Mouse (Mus musculus): ENCODE measurements around the gene Plxnc1.

The Plxnc1 gene

GRCm38 (mm10) chr10:94871102-94871501 is 73.5 kb downstream of the Plxnc1 start:
- DNase-seq (ENCODE audit: low read depth, low spot score): no peak

GRCm38 (mm10) chr10:94866995-94867856 is 77.4 kb downstream of the Plxnc1 start:
- DNase-seq (ENCODE audit: low read depth, low spot score): no peak

- DNase-seq (ENCODE audit: low read depth, low spot score): no peak
These were observed 79.4 kb downstream of the Plxnc1 start for GRCm38 (mm10) chr10:94865206-94865605.

- DNase-seq (ENCODE audit: low read depth, low spot score): no peak
These were observed 80.3 kb downstream of the Plxnc1 start for GRCm38 (mm10) chr10:94864199-94864928.

- DNase-seq (ENCODE audit: low read depth, low spot score): no peak
These were observed 81.4 kb downstream of the Plxnc1 start for GRCm38 (mm10) chr10:94863251-94863650.

- no peak for DNase-seq (ENCODE audit: low read depth, low spot score)
These were observed 83.8 kb downstream of the Plxnc1 start for GRCm38 (mm10) chr10:94860870-94861269.

GRCm38 (mm10) chr10:94858277-94859033 is 86.2 kb downstream of the Plxnc1 start:
- no peak for DNase-seq (ENCODE audit: low read depth, low spot score)

- DNase-seq (ENCODE audit: low read depth, low spot score): no peak
These were observed 94.1 kb downstream of the Plxnc1 start for GRCm38 (mm10) chr10:94850565-94850964.

- DNase-seq (ENCODE audit: low read depth, low spot score): no peak
These were observed 94.7 kb downstream of the Plxnc1 start for GRCm38 (mm10) chr10:94849930-94850329.

GRCm38 (mm10) chr10:94849360-94849759 is 95.3 kb downstream of the Plxnc1 start:
- DNase-seq (ENCODE audit: low read depth, low spot score): no peak

GRCm38 (mm10) chr10:94848344-94848743 is 96.3 kb downstream of the Plxnc1 start:
- no peak for DNase-seq (ENCODE audit: low read depth, low spot score)

GRCm38 (mm10) chr10:94846501-94847105 is 98.0 kb downstream of the Plxnc1 start:
- no peak for DNase-seq (ENCODE audit: low read depth, low spot score)

- no peak for DNase-seq (ENCODE audit: low read depth, low spot score)
These were observed 99.9 kb downstream of the Plxnc1 start for GRCm38 (mm10) chr10:94844692-94845091.

- DNase-seq (ENCODE audit: low read depth, low spot score): no peak
These were observed 108.8 kb downstream of the Plxnc1 start for GRCm38 (mm10) chr10:94835874-94836273.

- peak; percentile 84 for DNase-seq (ENCODE audit: low read depth, low spot score)
These were observed 115.2 kb downstream of the Plxnc1 start for GRCm38 (mm10) chr10:94829407-94829806.

GRCm38 (mm10) chr10:94828734-94829230 is 115.9 kb downstream of the Plxnc1 start:
- DNase-seq (ENCODE audit: low read depth, low spot score): no peak

GRCm38 (mm10) chr10:94827890-94828733 is 116.5 kb downstream of the Plxnc1 start:
- DNase-seq (ENCODE audit: low read depth, low spot score): no peak

GRCm38 (mm10) chr10:94827325-94827724 is 117.3 kb downstream of the Plxnc1 start:
- no peak for DNase-seq (ENCODE audit: low read depth, low spot score)

- DNase-seq (ENCODE audit: low read depth, low spot score): no peak
These were observed 118.2 kb downstream of the Plxnc1 start for GRCm38 (mm10) chr10:94826436-94826835.

GRCm38 (mm10) chr10:94825951-94826350 is 118.7 kb downstream of the Plxnc1 start:
- no peak for DNase-seq (ENCODE audit: low read depth, low spot score)

Data from brain, embryonic 18.5 days (tissue).